Mouse (Mus musculus) forelimb bud, embryonic 11.5 days (tissue): ENCODE measurements around the gene Pld4.

Experiments
- DNase-seq: peaks from one replicate; pipeline ENCODE4 v3.0.0-alpha.2; 2012; ENCODE audit warnings: low read depth, low spot score

Pld4 gene

GRCm38 (mm10) chr12:112760154-112760926 lies at the start of gene Pld4:
Gene Pld4 (plus strand): TSS chr12:112760655.
- no peak for DNase-seq

- no peak for DNase-seq
These were observed 46.5 kb upstream of the Pld4 start for GRCm38 (mm10) chr12:112713984-112714383.

DNA sequence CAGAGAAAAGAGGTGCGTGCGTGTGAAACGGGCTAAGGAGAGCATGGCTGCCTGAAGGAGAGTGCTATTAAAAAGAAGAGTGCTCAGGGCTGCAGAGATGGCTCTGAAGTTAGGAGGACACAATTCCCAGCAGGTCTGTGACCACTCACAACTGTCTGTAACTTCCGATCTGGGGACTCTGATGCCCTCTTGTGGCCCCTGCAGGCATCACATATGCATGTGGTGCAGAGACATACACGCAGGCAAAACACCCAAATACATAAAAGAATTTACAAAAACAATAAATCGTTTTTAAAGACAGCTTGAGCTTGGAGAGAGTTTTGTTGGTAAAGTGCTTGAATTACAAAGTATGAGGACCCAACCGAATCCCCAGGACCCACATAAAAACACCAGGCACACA lies 43.3 kb upstream of the Pld4 start:
- DNase-seq = peak; percentile 46

GRCm38 (mm10) chr12:112718995-112719394 lies 41.5 kb upstream of the Pld4 start:
- DNase-seq = no peak

- DNase-seq = no peak
These were observed 40.2 kb upstream of the Pld4 start, which contains the start of gene Cep170b for GRCm38 (mm10) chr12:112720216-112720615. Gene Cep170b (plus strand): TSS chr12:112720455.

- DNase-seq = no peak
These were observed 39.5 kb upstream of the Pld4 start for GRCm38 (mm10) chr12:112720890-112721423.

DNA sequence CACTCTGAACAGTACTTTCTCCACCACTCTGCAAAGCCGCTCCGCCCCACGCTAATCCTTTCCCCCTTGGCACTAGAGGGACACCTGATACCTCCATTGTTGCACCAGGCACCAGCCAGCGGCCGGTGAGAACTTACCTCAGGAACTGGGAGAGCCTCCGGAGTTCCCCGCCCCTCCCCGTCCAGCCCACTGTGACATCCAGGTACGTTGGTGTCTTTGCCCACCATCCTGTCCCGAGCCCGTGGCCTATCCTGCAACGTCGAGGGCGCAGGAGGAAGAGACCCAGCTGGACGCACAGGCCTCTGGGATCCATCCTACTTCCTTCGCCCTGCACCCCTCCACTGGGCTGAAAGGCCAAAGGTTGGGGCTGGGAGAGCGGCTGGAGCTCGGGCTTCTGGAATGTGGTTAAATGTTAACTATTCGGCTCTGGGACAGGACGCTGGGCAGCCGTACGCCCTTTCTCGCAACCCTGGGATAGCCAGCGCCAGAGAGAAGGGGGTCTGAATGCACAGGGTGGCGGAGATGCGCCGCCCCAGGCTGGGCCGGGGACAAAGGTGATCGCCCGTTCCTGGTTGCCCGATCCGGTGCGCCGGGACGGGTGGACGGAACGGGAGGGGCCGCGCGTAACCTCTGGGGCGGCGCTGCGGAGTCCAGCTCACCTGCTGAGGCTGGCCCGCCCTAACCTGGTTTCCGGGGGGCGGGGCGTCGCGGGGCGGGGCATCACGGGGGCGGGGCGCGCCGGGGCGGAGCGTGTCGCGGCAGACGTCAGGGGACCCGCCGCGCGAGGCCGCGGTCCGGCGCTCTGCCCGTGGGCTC lies 38.8 kb upstream of the Pld4 start:
- DNase-seq = peak; percentile 44

DNA sequence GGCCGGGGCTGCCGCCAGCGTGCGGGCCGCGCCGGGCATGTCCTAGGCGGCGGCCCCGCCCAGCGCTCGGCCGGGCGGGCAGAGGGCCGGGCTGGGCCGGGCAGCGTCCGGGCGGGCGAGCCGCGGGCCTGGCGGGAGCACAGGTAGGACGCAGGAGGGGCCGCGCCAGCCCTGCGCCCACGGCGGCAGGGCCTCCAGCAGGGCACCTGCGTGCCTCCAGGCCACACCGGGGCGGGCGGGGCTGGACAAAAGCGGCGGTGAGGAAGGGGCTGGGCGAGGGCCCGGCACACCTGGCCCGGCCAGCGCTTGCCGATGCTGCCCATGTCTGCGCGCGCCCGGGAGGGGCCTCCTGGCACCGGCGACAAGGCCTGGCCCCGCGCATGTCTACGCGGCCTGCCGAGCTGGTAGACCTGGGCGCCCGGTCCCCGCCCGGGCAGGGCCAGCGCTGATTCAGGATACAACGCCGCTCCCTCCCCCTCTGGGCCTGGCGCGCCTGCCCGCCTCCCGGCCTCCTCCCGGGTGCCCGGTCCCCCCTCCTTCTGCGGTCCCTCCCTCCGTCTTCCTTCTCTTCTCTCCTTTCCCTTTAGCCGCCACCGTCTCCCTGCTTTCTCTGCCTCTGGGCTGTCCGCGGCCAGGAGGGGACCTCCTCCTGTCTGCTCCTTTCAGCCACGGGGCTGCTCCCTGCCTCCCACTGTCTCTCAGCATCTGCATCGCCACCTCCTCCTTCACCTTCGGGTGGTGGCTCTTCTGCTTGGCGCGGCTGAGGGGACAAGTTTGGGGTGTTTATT lies 38.0 kb upstream of the Pld4 start:
- DNase-seq = no peak

DNA sequence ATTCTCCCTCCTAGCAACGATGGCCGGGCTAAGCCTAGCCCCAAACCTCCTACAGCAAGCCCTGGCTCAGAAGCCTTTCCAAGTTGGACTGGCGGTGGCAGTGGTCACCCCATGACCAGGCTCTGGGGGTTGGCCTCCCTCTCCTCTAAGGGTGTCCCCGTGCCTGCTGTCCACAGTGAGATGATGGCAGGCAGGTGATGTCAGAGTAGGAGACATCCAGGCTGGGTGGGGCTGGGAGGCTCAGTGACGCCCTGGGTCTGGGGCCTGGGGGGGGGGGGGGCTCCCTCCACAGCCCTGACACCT lies 37.5 kb upstream of the Pld4 start:
- DNase-seq = no peak

GRCm38 (mm10) chr12:112723445-112723844 lies 37.0 kb upstream of the Pld4 start:
- DNase-seq = no peak

GRCm38 (mm10) chr12:112724077-112724805 lies 36.2 kb upstream of the Pld4 start:
- DNase-seq = peak; percentile 78

DNA sequence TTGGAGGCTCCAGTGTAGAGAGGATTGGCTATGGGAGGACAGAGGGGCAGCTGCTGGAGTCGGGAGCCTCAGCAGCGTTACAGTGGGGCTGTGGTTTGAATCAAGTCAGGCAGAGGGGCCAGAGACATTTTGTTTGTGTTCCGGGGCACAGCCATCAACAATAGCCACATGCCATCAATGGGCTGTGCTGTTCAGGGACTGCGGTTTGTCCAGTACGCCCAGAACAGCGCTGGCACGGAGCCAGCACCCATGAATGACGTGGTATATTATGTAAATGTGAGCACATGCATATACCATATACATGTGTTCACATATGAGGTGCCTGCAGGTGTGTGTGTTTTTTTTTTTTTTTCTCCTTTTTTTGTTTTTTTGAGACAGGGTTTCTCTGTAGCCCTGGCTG lies 32.7 kb upstream of the Pld4 start:
- DNase-seq = no peak

DNA sequence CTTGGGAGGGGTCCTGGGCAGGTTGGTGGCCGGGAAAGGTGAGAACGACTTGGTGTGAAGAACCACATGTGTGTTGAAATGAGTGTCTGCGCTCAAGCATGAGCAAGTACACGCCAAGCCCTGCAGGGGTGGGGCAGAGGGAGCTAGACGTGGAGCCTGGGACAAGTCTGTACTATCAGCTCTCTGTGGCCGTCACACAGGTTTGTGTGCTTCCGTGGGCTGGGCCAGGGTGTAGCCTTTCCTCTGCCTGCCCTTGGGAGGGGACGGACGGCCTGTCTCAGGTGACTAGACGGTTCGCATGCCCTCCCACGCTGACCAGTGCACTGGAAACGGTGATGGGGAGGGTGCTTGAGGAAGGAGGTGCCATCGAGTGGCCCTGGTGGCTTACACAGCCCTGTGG lies 29.6 kb upstream of the Pld4 start:
- no peak for DNase-seq

- DNase-seq = no peak
These were observed 27.9 kb upstream of the Pld4 start for GRCm38 (mm10) chr12:112732591-112732990.

DNA sequence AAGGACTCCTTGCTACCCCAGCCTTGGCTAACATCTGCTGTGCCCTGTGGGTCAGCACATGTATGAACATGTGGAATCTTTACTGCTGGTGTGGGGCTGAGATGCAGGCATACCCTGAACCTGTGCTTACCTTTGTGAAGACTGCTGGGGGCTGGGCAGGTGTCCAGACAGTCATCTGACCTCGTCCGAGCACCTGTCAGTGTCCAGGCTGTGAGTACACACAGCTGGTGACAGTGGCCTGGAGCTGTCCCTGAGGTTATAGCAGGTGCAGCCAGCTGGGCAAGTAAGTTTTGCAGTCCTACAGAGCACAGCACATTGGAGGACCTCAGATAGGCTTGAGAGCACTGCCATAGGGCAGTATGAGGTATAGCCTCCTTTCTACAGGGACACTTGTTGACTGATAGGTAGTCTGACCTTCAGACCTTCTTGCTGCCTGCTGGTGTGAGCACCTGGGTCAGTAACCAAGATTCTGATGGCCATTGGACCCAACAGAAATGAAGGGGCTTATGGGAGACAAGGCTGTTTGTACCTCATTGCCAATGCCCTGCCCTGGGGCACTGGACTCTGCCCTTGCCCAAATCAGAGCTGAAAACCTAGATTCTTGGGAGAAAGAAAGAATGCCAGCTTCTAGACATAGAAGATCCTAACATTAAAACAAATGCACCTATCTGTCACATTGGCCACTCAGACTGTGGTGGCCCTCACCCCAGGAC lies 26.2 kb upstream of the Pld4 start:
- no peak for DNase-seq

DNA sequence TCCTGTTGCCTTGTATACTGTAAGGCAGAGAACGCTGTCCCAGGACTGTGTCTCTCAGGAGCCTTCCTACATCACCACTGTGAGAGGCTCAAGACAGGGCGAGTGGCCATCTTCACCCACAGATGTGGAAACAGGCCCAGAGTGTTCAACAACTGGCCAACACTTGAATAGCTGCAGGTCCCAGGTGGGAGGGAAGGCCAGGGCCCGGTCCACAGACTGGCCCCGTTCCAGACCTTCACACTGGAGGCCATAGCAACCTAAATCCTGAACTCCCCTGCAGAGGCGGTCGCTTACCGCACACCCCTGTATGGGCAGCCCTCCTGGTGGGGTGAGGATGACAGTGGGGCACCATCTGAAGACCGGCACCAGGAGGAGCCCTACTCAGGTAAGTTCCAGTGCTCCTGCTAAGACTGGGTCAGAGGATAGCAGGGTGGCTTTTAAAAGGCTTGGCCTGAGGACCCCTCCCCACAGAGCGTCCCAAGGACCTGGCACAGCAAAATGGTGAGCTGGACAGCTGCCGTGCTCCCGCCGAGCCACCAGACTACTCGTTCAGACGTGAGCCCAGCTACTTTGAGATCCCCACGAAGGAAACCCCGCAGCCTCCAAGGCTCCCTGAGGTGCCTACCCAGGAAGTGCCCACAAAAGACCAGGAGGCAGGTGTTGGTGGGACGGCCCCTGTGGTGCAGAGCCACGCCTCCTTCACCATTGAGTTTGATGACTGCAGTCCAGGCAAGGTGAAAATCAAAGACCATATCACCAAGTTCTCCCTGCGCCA lies 25.4 kb upstream of the Pld4 start:
- DNase-seq = no peak

DNA sequence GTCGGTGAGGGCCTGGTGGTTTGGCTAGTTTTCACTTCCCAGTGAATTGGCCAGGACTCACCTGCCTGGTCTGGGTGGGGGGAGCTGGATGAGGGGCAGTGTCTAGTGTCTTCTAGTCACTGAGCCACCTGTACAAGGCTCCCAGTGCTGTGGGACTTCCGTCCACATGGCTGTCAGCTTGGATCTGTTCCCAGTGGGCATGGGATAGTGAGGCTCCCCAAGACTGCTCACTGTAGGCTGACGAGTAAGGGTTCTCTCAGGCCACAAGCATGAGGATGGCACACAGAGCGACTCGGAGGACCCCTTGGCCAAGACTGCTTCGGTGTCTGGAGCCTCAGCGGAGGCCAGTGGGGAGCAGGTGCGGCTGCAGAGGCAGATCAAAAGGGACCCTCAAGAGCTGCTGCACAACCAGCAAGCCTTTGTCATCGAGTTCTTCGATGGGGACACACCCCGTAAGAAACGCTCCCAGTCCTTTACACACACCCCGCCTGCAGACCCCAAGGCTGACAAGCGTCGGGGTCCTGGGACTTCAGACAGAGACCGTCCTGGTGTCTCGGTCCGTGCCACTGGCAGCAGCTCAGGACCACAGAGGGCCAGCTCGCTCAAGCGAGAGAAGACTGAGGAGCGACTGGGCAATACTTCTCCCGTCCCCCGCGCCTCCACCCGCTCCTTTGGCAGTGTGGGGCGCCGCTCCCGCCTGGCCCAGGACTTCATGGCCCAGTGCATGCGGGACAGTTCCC lies 24.4 kb upstream of the Pld4 start:
- no peak for DNase-seq

- DNase-seq = no peak
These were observed 23.9 kb upstream of the Pld4 start for GRCm38 (mm10) chr12:112736636-112736925.

DNA sequence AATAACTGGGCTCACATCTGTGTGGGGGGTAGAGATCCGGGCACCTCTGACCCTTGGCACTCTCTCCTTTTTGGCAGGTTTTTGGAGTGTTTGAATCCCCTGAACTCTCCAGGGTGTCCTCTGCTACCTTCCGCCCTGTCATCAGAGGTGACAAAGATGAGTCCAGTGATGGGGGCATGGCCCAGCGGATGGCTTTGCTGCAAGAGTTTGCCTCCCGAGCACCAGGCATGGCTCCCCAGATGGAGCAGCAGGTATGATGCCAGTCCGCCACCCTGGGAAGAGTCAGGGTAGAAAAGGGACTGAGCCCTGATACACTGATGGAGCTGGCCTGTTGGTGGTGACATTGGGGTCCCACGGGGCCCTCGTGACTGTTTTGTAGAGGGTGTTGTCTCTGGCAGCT lies 23.4 kb upstream of the Pld4 start:
- no peak for DNase-seq
